Mouse (Mus musculus): ENCODE measurements at regions not wholly inside any gene's neighbourhood (a gene's known extent, or its start where the extent isn't known, plus 50 kb on each side); places are given as distances from the start of the nearest gene placed in this dataset.
A peak's percentile ranks its signal among the peaks of the same experiment; 100 is the strongest.

DNA sequence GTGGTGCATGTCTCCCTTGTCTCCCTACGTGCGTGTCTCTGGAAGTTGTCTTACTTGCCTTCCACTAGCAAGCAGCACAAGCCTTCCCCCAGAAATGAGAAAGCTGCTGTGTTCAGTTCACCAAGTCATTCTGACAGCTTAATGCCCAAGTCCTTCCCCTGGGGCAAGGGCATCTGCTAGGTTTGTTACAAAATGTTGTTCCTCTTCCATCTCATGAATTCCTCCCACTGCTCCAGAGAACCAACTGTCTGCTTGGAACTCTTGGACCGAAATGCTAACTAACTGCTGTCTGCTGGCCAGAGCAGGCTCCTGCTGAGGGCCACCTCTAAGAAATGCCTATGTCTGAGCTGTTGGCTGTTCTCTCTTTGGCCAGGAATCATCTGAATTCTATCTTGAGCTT, 79.3 kb upstream of the Spon1 start:
- no peak overlapping the region for H3K4me2 ChIP-seq (replicated peaks; ENCODE audit: low read depth, low read length, severe bottlenecking)
- ATAC-seq (ENCODE audit: low FRiP score, low read depth) (no peak), DNase-seq (ENCODE audit: low spot score) (no peak)
- no peaks in the 10 kb centered on the region for H3K9me3 ChIP-seq (ENCODE audit: control insufficient read depth, low read length)
- WGBS: 67% methylated on average over 3 of the region's 3 CpGs
- no peaks in the 10 kb centered on the region for H3K36me3 ChIP-seq (ENCODE audit: control insufficient read depth, insufficient read depth, low read length)
- no peak overlapping the region for H3K27ac ChIP-seq (replicated peaks; ENCODE audit: low read depth, low read length)
- no peak overlapping the region for H3K9ac ChIP-seq (ENCODE audit: low read depth, low read length, severe bottlenecking)
- no peaks in the 10 kb centered on the region for H3K4me1 ChIP-seq (ENCODE audit: control insufficient read depth, insufficient read depth, low read length)
- no peak for TF ChIP-seq POLR2A (IDR thresholded peaks at IDR 0.05; ENCODE audit: borderline replicate concordance, extremely low read depth, insufficient read depth, insufficient read length)
- no peaks in the 10 kb centered on the region for H3K27me3 ChIP-seq (ENCODE audit: control insufficient read depth, insufficient read depth, low read length)
- H3K4me3 ChIP-seq (replicated peaks; ENCODE audit: low read length): no peak overlapping the region

GRCm38 (mm10) chr7:113687566-113687965, 78.2 kb upstream of the Spon1 start:
- Histone ChIP-seq H3K9ac (ENCODE audit: low read depth, low read length, severe bottlenecking) (no peak overlapping the region), H3K9me3 (ENCODE audit: control insufficient read depth, low read length) (no peaks in the 10 kb centered on the region), H3K4me1 (ENCODE audit: control insufficient read depth, insufficient read depth, low read length) (no peaks in the 10 kb centered on the region), H3K27me3 (ENCODE audit: control insufficient read depth, insufficient read depth, low read length) (no peaks in the 10 kb centered on the region), H3K4me3 (replicated peaks; ENCODE audit: low read length) (no peak overlapping the region), H3K27ac (replicated peaks; ENCODE audit: low read depth, low read length) (no peak overlapping the region), H3K4me2 (replicated peaks; ENCODE audit: low read depth, low read length, severe bottlenecking) (no peak overlapping the region), H3K36me3 (ENCODE audit: control insufficient read depth, insufficient read depth, low read length) (no peaks in the 10 kb centered on the region)
- TF ChIP-seq POLR2A (IDR thresholded peaks at IDR 0.05; ENCODE audit: borderline replicate concordance, extremely low read depth, insufficient read depth, insufficient read length): no peak
- ATAC-seq (ENCODE audit: low FRiP score, low read depth): no peak
- WGBS: 83% methylated on average over 6 of the region's 6 CpGs
- DNase-seq (ENCODE audit: low spot score): no peak

DNA sequence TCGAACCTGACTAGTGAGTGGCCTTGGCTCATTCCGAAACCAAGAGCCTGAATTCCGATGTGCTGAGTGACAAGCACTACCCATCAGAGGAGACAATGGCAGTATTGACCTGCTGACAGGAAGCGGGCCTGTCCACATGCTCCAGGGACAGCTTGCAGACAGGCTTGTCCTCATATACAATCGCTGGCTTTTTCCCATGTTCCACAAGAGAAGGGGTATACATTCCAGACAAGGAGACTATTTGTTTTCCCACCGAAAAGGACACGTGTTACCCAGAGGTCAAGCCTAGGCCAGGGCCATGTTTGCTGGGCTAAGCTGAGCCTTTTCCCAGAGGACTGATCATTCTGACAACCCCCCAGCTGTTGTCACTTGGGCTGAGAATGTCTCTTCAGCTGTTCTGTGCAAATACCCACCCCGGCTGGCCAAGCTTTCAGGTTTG, 77.5 kb upstream of the Spon1 start:
- DNase-seq (ENCODE audit: low spot score): peak; percentile 58
- Histone ChIP-seq H3K9me3 (ENCODE audit: control insufficient read depth, low read length) (no peaks in the 10 kb centered on the region), H3K4me3 (replicated peaks; ENCODE audit: low read length) (no peak overlapping the region), H3K4me1 (ENCODE audit: control insufficient read depth, insufficient read depth, low read length) (no peaks in the 10 kb centered on the region), H3K36me3 (ENCODE audit: control insufficient read depth, insufficient read depth, low read length) (no peaks in the 10 kb centered on the region), H3K9ac (ENCODE audit: low read depth, low read length, severe bottlenecking) (no peak overlapping the region), H3K27ac (replicated peaks; ENCODE audit: low read depth, low read length) (no peak overlapping the region), H3K27me3 (ENCODE audit: control insufficient read depth, insufficient read depth, low read length) (no peaks in the 10 kb centered on the region), H3K4me2 (replicated peaks; ENCODE audit: low read depth, low read length, severe bottlenecking) (no peak overlapping the region)
- WGBS: 74% methylated on average over 8 of the region's 8 CpGs
- peak; percentile 86 for ATAC-seq (ENCODE audit: low FRiP score, low read depth)
- TF ChIP-seq POLR2A (IDR thresholded peaks at IDR 0.05; ENCODE audit: borderline replicate concordance, extremely low read depth, insufficient read depth, insufficient read length): no peak

GRCm38 (mm10) chr7:113688717-113689116, 77.1 kb upstream of the Spon1 start:
- no peak overlapping the region for H3K27ac ChIP-seq (replicated peaks; ENCODE audit: low read depth, low read length)
- H3K4me3 ChIP-seq (replicated peaks; ENCODE audit: low read length): no peak overlapping the region
- ATAC-seq (ENCODE audit: low FRiP score, low read depth) (no peak), DNase-seq (ENCODE audit: low spot score) (no peak)
- H3K4me2 ChIP-seq (replicated peaks; ENCODE audit: low read depth, low read length, severe bottlenecking): no peak overlapping the region
- H3K9ac ChIP-seq (ENCODE audit: low read depth, low read length, severe bottlenecking): no peak overlapping the region
- H3K4me1 ChIP-seq (ENCODE audit: control insufficient read depth, insufficient read depth, low read length): no peaks in the 10 kb centered on the region
- TF ChIP-seq POLR2A (IDR thresholded peaks at IDR 0.05; ENCODE audit: borderline replicate concordance, extremely low read depth, insufficient read depth, insufficient read length): no peak
- no peaks in the 10 kb centered on the region for H3K27me3 ChIP-seq (ENCODE audit: control insufficient read depth, insufficient read depth, low read length)
- H3K36me3 ChIP-seq (ENCODE audit: control insufficient read depth, insufficient read depth, low read length): no peaks in the 10 kb centered on the region
- H3K9me3 ChIP-seq (ENCODE audit: control insufficient read depth, low read length): no peaks in the 10 kb centered on the region
- WGBS: 95% methylated on average over 1 of the region's 1 CpGs

GRCm38 (mm10) chr7:113689131-113689530, 76.7 kb upstream of the Spon1 start:
- no peak for DNase-seq (ENCODE audit: low spot score)

DNA sequence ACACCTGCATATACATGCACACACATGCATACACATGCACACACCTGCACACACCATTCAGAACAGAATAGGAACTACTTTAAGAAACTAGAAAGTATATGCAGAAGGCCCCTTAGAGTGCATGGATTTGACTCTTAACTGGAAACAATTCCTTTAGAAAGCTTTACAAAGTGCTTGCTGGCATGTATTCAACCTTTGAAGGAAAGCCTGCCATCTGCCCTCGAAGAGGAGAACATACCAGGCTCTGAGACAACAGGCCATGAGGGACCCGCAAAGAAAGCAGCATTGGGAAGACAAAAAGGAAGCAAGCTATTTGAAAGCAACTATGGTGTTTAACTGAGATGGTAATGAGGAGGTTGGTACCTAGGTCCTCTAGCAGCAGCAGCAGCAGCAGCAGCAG, 74.0 kb upstream of the Spon1 start:
- ATAC-seq (ENCODE audit: low FRiP score, low read depth) (no peak), DNase-seq (ENCODE audit: low spot score) (no peak)
- H3K4me1 ChIP-seq (ENCODE audit: control insufficient read depth, insufficient read depth, low read length): no peaks in the 10 kb centered on the region
- no peak overlapping the region for H3K9ac ChIP-seq (ENCODE audit: low read depth, low read length, severe bottlenecking)
- H3K27ac ChIP-seq (replicated peaks; ENCODE audit: low read depth, low read length): no peak overlapping the region
- H3K4me3 ChIP-seq (replicated peaks; ENCODE audit: low read length): no peak overlapping the region
- no peaks in the 10 kb centered on the region for H3K36me3 ChIP-seq (ENCODE audit: control insufficient read depth, insufficient read depth, low read length)
- H3K27me3 ChIP-seq (ENCODE audit: control insufficient read depth, insufficient read depth, low read length): no peaks in the 10 kb centered on the region
- no peak overlapping the region for H3K4me2 ChIP-seq (replicated peaks; ENCODE audit: low read depth, low read length, severe bottlenecking)
- H3K9me3 ChIP-seq (ENCODE audit: control insufficient read depth, low read length): no peaks in the 10 kb centered on the region
- TF ChIP-seq POLR2A (IDR thresholded peaks at IDR 0.05; ENCODE audit: borderline replicate concordance, extremely low read depth, insufficient read depth, insufficient read length): no peak
- 34% methylated on average over 2 of the region's 2 CpGs for WGBS

More at GRCm38 (mm10) chr7:113689131-113689530, 76.7 kb upstream of the Spon1 start:
- Histone ChIP-seq H3K9ac (ENCODE audit: low read depth, low read length, severe bottlenecking) (no peak overlapping the region), H3K4me3 (replicated peaks; ENCODE audit: low read length) (no peak overlapping the region), H3K27ac (replicated peaks; ENCODE audit: low read depth, low read length) (no peak overlapping the region), H3K4me2 (replicated peaks; ENCODE audit: low read depth, low read length, severe bottlenecking) (no peak overlapping the region), H3K36me3 (ENCODE audit: control insufficient read depth, insufficient read depth, low read length) (no peaks in the 10 kb centered on the region), H3K9me3 (ENCODE audit: control insufficient read depth, low read length) (no peaks in the 10 kb centered on the region), H3K4me1 (ENCODE audit: control insufficient read depth, insufficient read depth, low read length) (no peaks in the 10 kb centered on the region), H3K27me3 (ENCODE audit: control insufficient read depth, insufficient read depth, low read length) (no peaks in the 10 kb centered on the region)
- 78% methylated on average over 2 of the region's 2 CpGs for WGBS
- no peak for TF ChIP-seq POLR2A (IDR thresholded peaks at IDR 0.05; ENCODE audit: borderline replicate concordance, extremely low read depth, insufficient read depth, insufficient read length)
- ATAC-seq (ENCODE audit: low FRiP score, low read depth): no peak
